Mouse (Mus musculus) cerebellum, adult 11-12 months (tissue): Measurements from ENCODE around the gene Ccnk.
A peak's percentile ranks its signal among the peaks of the same experiment; 100 is the strongest.

Source experiments
- DNase-seq: peaks from one replicate; pipeline ENCODE4 v3.0.0; 2022

Ccnk gene

DNA sequence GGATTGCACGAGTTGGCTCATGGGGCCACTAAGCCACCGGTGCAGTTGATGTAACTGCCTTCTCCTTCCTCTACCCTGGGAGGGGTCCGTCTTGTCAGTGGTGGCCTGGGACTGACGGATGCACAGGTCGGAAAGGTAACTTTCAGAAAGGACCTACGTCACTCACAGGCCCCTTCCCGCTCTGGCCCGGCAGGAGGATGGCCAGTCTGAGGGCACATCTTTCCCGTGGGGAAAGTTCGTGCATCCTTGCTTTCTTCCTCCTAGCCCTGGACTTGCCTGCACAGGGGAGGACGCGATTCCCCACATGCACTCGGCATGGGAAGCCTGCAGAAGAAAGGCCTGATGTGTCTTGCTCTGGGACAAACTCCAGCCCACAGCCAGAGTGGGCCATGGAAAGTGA lies 46.8 kb downstream of the Ccnk start:
- DNase-seq: peak; percentile 68

DNA sequence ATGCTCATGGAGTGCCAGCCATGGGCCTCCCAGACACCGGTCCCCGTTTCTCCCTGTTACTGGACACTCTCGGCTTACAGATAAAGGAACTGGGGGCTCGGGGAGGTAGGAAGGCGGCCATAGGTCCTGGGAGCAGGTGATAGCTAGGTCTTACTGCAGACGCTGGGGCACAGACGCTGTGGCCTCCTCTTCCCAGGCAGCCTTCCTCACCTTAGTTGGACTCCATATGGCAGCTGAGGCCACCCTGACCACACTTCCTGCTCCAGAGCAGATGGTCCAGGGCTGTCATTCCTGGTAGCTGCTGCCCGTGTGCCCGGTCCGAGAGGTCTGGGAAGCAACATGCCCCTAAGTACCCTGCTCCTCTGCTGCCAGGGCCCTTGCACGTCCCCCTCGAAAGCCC lies 47.6 kb downstream of the Ccnk start:
- DNase-seq: peak; percentile 90

DNA sequence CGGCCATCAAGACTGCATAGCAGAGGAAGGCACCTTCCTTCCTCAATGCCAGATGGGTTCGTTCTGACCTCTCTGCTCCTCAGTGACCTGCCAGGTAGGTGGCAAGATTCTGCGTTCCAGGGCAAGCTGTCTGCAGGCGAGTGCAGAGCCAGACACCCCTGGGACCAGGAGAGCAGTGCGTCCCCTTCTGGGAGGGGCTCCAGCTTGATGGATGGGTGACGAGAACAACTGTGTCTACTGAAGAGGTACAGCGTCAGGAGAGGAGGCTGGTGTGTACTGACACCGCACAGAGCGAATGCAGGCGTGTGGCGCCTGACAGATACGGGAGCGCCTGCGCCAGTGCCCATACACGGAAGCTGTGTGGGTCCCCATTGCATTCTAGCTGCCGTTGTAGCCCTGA lies 48.1 kb downstream of the Ccnk start:
- DNase-seq: peak; percentile 71

DNA sequence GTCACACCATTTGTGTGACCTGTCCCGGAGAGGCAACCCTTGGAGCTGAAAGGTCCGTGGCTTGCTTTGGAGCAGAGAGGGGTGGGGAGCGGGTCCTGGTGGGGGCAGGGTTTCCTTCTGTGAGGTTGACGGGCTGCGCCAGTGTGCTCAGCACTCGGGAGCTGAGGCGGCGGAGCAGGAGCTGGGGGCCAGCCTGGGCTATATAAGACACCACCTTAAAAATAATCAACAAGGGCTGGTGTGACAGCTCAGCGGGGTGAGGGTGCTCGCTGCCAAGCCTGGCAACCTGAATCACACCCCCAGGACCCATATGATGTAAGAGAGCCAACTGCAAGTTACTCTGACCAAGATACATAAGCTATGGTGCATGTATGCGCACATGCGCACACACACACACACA lies 50.7 kb downstream of the Ccnk start:
- peak; percentile 68 for DNase-seq

DNA sequence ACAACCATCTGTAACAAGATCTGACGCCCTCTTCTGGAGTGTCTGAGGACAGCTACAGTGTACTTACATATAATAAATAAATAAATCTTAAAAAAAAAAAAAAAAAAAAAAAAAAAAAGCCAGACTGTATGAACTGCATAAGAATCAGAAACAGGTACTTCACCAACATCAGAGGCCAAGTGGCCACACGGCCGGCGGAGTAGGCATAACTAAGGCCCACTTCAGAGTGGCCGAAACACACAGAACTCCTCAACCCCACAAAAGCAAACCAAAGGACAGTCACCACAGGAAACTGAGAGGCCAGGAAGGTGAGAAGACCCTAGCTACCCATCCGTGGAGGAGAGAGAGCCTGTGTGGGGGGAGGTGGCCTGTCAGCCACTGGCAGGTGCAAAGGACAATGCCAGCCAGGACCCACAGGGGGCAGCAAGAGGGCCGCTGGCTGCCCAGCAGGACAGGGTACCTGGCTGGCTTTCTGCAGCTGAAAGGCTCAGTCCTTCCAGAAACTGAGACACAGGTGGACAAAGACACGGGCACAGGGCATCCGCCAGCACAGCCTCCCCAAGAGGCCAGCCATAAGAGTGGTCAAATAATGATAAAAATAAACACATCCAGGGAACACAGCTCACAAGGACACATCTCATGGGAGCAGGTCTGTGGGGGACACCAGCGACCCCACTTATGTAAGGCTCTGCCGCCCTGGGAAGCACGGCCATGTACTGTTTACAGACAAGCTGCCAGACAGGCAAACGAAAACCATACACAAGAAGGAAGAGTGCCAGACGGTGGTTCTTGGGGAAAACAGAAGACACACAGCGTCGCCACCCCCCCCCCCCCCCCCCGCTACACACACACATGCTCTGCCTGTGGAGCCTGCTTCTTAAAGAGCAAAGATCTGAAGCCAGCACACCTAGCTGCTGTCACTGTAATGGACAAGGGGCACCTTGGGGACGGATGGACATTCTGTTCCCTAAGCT lies 51.7 kb downstream of the Ccnk start:
- DNase-seq: peak; percentile 86

DNA sequence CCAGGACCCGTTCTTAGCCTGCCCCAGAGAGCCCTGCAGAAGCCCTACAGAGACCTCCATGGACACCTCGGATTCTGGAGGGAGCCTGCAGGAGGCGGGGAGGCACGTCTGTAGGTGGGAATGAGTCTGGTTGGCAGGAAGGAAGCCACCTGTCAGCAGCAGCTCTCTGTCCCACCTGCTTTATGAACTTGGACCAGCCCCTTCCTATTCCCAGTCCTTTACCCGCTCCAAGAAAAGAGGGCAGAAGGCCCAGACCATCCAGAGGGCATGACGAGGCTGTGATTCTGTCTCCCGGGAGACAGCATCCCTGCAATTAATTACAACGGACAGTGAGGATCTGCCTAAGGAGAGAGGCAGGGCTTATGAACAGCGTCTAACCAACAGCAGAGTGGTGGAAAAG lies 52.5 kb downstream of the Ccnk start:
- peak; percentile 80 for DNase-seq

DNA sequence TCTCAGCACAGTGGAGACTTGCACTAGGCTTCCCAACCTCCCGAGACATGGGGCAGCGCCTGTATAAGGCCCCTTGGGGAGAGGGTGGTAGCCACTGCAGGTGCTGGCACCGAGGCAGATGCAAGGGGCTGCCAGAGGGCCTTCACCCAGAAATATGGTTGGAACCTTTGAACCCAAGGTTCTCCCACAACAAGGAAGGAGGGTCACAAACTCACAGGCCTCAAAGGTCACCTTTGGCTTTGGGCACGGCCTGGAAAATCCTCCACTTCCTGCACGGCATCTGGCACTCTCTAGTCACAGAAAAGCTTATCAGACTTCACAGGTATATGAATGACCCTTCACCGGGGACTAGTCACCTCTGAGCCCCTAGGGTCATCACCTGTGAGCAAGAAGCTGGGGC lies 54.4 kb downstream of the Ccnk start:
- no peak for DNase-seq

DNA sequence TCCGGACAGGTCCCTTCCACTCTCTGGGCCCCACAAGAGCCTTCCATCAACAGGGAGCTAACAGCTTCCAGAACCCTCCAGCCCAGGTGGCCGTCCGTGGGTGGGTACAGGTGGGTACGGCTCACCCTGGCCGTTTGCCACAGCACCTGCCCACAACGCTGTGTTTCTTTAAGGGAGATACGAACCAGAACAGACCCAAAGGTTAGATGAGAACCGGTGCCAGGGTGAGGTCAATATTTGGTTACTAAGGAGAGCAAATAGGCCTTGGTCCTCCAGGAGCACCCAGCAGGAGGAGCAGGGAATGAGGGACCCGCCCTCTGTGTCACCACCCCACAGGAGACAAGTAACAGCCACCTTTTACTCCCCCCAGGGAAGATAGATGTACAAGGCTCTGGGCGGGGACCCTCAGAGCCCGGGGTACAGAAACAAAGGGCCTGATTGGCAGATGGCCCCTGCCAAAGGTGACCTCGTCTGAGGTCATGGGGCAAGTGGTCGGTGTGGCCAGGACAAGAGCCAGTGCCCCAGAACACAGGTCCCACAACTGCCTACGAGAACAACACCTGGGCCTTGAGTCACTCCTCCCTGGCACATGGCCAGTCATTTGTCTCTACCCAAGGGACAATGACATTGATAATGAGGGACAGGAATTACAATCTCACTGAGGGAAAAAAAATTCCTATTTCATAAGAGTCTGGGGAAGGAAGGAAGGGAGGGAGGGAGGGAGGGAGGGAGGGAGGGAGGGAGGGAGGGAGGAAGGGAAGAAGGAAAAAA lies 55.6 kb downstream of the Ccnk start:
- DNase-seq: no peak

DNA sequence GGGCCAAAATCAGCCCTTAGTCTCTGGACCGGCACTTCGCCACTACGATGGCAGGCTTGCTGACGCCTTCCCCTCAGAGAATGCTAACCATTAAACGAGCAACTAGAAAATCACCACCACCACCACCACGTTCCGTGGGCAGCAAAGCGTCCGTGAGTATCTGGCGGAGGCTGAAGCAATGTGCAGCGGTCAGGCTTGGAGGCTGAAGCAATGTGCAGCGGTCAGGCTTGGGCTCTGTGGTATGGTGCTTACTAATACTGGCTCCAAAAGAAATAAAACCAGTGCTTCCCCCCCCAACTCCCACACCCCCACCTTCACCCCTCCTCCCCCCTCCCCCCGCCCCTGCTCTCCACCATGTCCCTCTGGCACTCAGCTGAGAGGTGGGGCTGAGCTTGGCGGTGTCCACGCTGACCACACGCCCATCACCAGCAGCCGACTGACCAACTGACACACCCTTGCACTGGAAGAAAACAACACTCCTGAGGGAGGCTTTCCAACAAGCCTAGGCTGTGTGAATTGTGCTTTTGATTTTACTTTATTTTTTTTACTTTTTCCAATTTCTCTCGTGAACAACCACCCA lies 56.7 kb downstream of the Ccnk start:
- no peak for DNase-seq

DNA sequence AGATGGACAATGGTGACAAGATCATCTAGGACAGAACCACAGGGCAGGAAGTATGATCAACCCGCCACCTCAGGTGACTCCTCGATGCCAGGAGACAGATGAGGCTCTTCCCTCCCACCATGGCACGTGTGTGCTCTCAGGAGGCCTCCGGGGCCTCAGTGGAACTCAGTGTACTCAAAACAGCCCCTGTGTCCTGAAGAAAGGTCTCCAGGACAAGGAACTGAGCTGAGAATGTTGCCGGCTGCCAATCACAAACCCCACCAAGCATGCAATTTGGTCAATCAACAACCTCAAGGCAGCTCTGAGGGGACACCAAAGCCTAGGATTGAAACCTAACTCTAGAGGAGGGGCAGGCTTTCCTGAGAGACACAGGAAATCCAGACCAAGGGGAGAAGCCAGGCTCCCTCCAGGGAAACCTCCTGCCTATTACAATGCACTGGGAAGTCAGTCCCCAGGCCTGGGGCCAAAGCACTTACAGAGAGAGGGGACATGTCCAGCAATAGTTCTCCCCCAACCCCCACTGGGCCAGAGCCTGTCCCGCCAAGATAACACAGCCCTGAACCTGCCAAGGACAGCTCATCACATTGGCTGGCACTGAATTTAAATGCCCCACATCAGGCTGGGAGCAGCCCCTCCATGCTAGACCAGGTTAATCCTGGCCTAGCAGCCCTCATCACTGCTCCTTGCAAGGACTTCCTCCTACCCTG lies 58.1 kb downstream of the Ccnk start:
- peak; percentile 71 for DNase-seq

DNA sequence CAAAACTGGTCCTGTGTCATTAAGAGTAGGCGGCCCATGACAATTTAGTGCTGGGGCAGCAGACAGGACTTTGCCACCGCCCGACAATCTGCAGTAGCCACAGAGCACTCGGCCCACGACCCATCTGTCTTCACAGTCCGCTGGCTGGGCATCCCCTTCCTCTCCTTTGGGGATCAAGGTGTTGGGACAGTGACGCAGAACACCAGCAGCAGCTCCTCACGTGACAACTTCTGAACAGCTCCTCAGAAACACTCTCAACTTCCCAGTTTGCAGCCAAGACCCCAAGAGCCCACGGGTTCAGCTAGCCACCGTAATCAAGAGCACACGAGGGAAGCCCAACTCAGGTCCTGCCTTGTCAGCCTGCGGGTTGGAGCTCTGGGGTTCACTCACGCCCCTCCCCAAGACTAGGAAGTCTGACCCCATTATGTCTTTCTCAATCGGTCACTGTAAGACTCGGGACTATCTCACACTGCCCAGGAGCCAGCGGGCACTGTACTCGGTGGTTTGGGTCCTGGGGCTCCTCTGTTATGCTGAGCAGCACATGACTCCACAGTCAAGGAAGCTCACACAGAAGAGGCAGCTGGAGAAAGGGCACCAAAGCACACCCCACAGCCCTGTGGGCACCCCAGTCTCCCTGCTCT lies 59.1 kb downstream of the Ccnk start:
- DNase-seq: no peak

DNA sequence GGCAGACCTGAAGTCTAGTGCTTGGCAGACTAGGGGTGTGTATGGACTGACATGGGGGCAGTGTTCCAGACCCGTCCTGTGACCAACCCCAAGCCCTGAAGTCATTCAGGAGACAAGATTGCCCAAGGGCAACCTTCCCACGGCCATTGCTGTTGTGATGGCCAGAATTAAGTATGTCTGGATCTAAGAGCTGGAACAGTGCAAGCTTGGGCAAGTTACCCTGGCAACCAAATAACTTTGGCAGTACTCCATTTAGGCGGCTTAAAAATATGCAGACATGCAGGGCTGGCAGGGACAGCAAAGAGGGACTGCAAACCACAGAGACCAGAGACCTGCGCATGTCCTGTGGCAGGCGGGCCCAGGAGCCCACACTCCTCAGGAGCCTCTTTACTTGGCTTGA lies 60.1 kb downstream of the Ccnk start:
- peak; percentile 87 for DNase-seq

DNA sequence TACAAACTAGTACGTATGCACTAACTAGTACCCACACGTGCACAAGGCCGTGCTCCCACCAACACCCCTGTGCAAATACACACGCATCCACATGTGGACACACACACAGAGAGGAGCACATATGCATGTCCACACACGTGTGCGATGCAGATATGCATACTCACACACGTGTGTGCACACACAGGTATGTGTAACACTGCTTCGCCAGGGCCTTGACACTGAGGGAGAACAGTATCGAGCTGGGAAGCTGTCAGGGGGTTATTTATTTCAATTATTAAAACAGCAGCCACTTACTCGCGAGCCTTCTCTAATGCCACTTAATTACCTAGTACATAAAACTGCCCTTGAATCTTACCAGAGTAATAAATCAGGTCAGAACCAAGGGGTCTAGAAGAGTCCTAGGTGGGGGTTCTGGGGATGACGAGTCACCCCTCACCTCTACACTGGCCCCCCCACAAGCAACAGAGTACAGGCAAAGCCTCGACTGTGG lies 61.1 kb downstream of the Ccnk start:
- DNase-seq: no peak

DNA sequence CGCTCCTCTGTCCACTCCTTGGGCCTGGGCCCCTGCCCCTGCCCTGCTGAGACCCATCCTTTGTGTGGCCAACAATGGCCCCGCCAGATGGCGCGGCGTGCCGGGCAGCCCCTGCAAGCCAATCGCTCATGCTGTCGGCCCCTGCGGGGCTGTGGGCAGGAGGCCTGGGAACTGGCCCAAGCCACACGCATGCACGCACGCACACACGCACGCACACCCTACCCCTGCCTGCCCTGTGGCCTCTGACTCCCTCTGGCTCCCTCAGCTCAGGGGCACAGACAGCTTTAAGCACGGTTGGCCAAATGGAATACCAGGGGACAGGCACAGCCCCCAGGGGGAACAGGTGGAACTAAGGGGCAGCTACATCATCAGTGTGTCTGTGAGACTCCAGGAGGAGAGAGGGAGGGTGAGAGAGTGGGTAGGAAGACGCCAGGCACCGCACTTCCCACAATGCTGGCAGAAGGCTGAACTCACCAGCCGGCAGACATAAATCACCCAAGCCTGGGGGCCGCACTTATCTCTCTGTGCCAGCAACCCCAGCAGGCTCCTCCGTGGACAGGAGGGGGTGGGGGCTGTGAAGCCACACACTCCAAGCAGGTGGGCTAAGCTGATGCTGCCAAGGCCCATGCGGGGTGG lies 61.7 kb downstream of the Ccnk start:
- peak; percentile 85 for DNase-seq

DNA sequence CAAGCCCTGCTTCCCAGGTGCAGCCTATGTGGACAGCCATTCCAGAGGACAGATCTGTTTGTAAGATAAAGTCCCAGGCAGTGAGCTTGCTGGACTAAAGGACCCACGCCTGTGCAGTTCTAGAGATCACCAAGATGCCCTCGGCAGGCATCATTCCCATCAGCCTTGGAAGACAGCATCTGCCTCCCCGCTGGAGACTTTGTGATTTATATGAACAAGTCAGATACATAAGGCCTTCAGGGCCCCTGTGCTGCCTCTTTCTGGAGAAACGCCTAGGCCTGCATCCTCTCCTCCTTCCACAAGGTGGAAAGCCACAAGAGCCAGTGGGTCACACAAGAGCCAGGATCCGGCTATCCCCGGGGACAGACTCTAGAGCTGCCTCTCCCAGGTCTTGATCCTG lies 62.2 kb downstream of the Ccnk start:
- DNase-seq: no peak

DNA sequence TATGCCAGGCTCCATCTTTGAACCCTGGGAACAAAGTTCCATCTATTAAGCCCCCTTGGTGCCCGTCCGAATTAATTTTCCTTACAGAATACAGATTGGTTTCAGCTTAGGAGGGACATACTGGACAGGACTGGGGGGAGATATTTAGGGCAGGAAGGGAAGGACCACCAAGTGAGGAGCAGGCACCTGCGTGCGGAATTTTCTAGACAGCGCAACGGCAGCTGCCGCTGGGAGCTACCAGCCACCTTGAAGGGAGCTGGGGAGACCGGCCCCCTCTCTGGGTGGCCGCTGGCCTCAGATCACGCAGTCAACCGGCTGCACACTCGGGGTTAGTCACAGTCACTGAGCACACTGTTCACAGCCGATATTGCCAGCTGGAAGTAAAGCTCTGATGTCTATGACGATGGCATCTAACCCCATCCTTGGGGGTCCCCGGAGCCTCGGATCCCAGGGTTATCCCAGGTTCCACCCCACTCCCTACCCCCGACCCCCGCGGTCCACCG lies 62.9 kb downstream of the Ccnk start:
- no peak for DNase-seq

DNA sequence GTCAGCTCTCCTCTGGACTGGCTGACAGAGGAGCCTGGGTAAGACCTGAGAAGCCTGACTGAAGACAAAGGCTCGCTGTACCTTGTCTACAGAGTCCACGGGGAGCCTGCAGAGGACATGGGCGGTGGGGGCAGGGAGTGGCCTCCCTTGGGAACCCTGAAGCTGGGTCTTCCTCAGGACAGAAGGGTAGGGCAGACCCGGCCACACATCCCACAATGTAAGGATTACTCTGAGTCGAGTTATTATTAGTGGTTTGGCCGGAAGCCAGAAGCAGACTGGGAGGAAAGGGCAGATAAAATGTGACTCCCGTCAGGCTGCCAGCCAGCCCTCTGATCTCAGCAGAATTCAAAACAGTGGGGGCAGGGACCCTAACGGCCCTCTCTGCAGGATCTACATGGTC lies 65.4 kb downstream of the Ccnk start:
- peak; percentile 85 for DNase-seq

DNA sequence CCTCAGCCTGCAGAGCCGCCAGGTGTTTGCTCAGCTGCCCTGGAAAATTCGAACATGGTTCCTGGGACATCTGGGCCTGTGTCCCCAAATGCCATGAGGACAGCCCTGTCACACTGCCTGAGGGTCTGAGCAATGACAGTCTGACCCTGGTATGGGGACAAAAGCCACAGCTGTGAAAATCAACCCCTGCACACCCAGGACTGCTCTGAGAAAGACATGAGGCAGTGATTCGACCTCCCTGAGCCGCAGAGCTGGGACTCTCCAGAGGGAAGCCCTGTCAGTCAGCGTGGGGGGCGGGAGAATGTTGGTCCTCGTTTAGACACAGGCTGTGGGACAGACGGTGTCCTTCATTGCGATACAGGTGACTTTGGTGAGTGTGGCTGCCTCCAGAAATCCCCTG lies 66.2 kb downstream of the Ccnk start:
- DNase-seq: no peak

DNA sequence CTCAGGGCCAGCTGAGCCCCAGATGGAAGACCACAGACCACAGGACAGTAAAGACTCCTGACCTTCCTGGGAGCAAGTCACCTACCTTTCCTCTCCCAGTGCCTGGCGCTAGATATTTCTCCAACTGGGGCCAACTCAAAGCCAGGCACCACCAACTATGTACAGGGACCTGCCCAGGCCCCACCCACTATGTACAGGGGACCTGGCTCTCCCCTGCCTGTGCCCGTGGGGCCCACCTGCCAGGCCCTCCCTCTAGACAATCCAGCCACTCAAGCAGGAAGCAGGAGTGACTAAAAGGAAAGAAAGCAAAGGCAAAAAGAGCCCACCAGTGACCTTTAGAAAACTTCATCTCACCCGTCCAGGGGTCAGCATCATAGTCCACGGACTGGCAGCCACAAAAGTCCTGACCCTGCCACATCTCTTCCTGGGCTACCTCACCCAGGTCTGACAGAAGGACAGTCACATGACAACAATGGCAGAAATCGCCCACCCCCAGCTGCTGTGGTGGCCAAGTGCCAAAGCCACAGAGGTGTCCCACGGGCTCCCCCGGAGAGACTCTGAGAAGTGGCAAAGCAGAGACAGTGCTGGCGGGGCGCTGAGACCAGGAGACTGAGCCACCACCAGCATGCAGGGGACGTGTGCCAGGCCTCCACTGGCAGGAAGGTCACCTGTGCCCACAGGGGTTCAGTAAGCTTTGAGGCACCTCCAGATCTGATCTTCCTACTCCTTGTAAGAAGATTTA lies 67.6 kb downstream of the Ccnk start:
- peak; percentile 77 for DNase-seq

DNA sequence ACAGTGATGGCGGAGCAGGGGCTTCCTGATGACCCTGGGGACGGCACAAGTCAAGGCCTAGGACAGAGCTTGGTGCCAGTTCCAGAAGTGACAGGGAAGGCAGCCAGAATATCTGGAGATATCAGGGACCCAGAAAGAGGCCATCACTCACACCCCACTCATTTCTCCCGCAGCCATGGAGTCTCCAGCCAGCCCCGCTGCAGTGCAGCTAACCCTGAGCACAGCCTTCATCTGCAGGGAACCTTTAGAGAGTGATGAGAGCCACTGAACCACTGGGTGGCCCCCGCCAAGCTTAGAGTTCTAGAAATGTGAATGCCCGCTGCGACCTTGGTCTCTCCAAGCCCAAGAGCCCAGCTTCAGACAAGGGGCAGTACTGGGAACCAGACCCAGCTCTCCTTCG lies 69.6 kb downstream of the Ccnk start:
- DNase-seq: no peak

DNA sequence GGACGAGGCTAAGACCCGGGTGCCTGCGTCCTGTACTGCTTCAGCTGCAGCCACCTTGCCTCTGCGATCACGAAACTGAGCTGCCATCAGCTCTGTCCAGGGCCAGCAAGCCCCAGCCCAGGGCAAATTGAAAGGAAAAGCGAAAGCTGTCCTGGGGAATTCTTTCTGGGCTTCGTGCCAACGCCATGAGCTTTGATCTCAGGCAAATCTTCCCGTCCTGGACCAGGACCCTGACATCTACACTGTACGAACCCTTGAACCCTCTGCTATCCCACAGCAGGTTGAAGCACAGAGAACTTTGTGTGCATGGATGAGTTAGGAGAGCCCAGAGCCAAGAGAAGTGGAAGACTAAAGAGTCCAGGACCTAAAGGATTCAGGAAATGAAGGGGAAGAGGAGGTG lies 70.1 kb downstream of the Ccnk start:
- DNase-seq: no peak
